Mouse (Mus musculus) CH12.LX (cell line): ENCODE data around the gene Sirt6.

ENCODE experiments used
- CHD2 ChIP-seq: IDR thresholded peaks from 2 replicates; pipeline ENCODE4 v1.6.1; 2011; ENCODE audit warnings: low read length, improper control_type of control experiment
- CTCF ChIP-seq, 2 experiments: IDR thresholded peaks in 1 of 2; conservative IDR thresholded peaks in 1 of 2; 2 replicates each; pipeline ENCODE4 v1.5.1; 2011 to 2012; ENCODE audit warnings: low read depth in 2 of 2, low read length in 2 of 2, improper control_type of control experiment in 1 of 2, inconsistent platforms in 1 of 2, mild to moderate bottlenecking in 1 of 2, moderate library complexity in 1 of 2
- EP300 ChIP-seq: IDR thresholded peaks from 2 replicates; pipeline ENCODE4 v1.6.1; 2011; ENCODE audit warnings: low read length, improper control_type of control experiment
- JUN ChIP-seq: IDR thresholded peaks from 2 replicates; pipeline ENCODE4 v1.6.1; 2011; ENCODE audit warnings: low read depth, mild to moderate bottlenecking, low read length, improper control_type of control experiment, moderate library complexity; ENCODE audit not compliant: insufficient read depth
- POLR2A ChIP-seq: IDR thresholded peaks from 2 replicates; pipeline ENCODE4 v1.6.1; 2011; ENCODE audit warnings: low read depth, mild to moderate bottlenecking, improper control_type of control experiment, low read length
- UBTF ChIP-seq: IDR thresholded peaks from 2 replicates; pipeline ENCODE4 v1.6.1; 2012; ENCODE audit warnings: low read depth, mild to moderate bottlenecking, inconsistent platforms, low read length, improper control_type of control experiment, moderate library complexity
- ZC3H11A ChIP-seq: IDR thresholded peaks from 2 replicates; pipeline ENCODE4 v1.6.1; 2012; ENCODE audit warnings: low read depth, mild to moderate bottlenecking, inconsistent platforms, low read length, improper control_type of control experiment
- ZNF384 ChIP-seq: IDR thresholded peaks from 2 replicates; pipeline ENCODE4 v1.6.1; 2012; ENCODE audit warnings: low read depth, low read length, improper control_type of control experiment, inconsistent platforms

DNA sequence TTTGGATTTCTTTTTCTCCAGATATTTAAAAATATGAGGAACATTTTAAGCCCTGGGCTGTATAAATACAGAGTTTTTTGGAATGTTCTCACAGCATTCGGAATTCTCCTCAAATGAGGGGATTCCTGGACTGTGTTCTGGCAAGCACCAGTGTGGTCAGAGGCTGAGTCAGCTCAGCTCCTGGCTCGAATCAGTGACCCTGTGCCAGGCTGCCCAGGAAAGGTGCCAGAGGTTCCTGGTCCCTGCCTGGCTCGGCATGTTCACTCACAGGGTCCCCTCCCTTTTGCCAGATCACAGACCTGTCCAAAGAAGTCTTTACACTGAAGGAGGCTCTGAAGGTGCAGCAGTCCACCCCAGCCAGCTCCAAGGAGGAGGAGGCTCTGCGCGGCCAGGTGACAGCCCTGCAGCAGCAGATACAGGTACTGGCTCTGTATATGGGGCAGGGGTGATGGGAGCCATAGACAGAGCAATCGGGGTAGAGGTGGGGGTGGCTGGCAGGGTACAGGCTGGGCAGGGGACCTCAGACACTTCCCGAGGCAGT, 18.5 kb upstream of the Sirt6 start:
- TF ChIP-seq POLR2A (no peak), EP300 (no peak), CTCF (conservative IDR thresholded peaks at IDR 0.05 in 1 of 2, IDR thresholded peaks at IDR 0.05 in 1 of 2; ENCODE audit: low read depth in 2 of 2, low read length in 2 of 2) (no peak), JUN (no peak), ZC3H11A (no peak), UBTF (no peak), ZNF384 (no peak), CHD2 (no peak)
